Mouse (Mus musculus) heart, embryonic 12.5 days (tissue): Measurements from ENCODE around the gene Col23a1. TPM values are rescaled to one million over a fixed set of nuclear protein-coding genes. Genes with fewer than 3 reads are reported as not detected.
"Not testable (repeated sequence)": the region's sequence is repeated elsewhere in the genome, so short reads cannot be mapped to it uniquely, and the experiment has no call there.

Experiments
- ATAC-seq: fragments of 200-750 bp; cut with Nextera tagmentation; 2 replicates; pipeline ENCODE4 v1.8.0; 2017; ENCODE audit warnings: moderate TSS enrichment, moderate library complexity; ENCODE audit not compliant: insufficient number of reproducible peaks, low FRiP score
- H3K27ac ChIP-seq: fragments of 300-500 bp; sonication (generic); 2 replicates; pipeline ENCODE4 v1.5.1; 2016; ENCODE audit warnings: mild to moderate bottlenecking, moderate library complexity; ENCODE audit not compliant: poor library complexity, severe bottlenecking
- H3K27me3 ChIP-seq: fragments of 300-500 bp; sonication (generic); replicated peaks from 2 replicates; pipeline ENCODE4 v1.6.1; 2016; ENCODE audit warnings: mild to moderate bottlenecking, moderate library complexity
- H3K36me3 ChIP-seq: fragments of 300-500 bp; sonication (generic); 2 replicates; pipeline ENCODE4 v1.6.1; 2016; ENCODE audit warnings: mild to moderate bottlenecking, moderate library complexity
- H3K4me1 ChIP-seq: fragments of 300-500 bp; sonication (generic); replicated peaks from 2 replicates; pipeline ENCODE4 v1.6.1; 2016; ENCODE audit warnings: mild to moderate bottlenecking
- H3K4me2 ChIP-seq: fragments of 300-500 bp; sonication (generic); 2 replicates; pipeline ENCODE4 v1.6.1; 2016; ENCODE audit warnings: mild to moderate bottlenecking, moderate library complexity
- H3K4me3 ChIP-seq: fragments of 300-500 bp; sonication (generic); 2 replicates; pipeline ENCODE4 v1.5.1; 2016; ENCODE audit warnings: mild to moderate bottlenecking
- H3K9ac ChIP-seq: fragments of 300-500 bp; sonication (generic); 2 replicates; pipeline ENCODE4 v1.6.1; 2016; ENCODE audit warnings: mild to moderate bottlenecking, moderate library complexity
- H3K9me3 ChIP-seq: fragments of 300-500 bp; sonication (generic); replicated peaks from 2 replicates; pipeline ENCODE4 v1.6.1; 2016; ENCODE audit warnings: mild to moderate bottlenecking, moderate library complexity
- WGBS: fragments of 180-500 bp; shearing (Covaris S2); methylation state at CpG from one replicate; pipeline ENCODE4 v1.1.7; 2016; 5-methylcytosine and 5-hydroxymethylcytosine counted together
- polyA plus RNA-seq: library from polyadenylated mRNA; unstranded; fragments of >200 nt; fragmentation: Nextera tagmentation; extraction: Ambion mirVana; gene quantifications from 2 replicates; pipeline ENCODE4 v1.2.1, GENCODE M21; 2016

The Col23a1 gene
- polyA plus RNA-seq, 1 experiment from 2014 or later: 16.4 TPM

DNA sequence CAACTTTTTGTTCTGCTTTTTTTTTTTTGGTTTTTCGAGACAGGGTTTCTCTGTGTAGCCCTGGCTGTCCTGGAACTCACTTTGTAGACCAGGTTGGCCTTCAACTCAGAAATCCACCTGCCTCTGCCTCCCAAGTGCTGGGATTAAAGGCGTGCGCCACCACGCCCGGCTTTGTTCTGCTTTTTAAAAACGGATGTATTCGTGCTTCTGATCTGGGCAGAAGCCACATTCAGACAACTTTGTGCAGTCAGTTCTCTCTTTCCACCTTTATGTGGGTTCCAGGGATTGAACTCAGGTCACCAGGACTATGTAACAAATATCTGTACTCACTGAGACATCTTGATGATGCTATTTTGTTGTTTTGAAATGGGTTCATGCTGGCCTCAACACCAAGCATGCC, 343.5 kb downstream of the Col23a1 start:
- H3K36me3 ChIP-seq: peaks cover 23% of the 10 kb centered on the region; the same call in 1 of the 2 replicates
- 95% methylated on average over 7 of the region's 7 CpGs for WGBS
- not testable (repeated sequence) for H3K4me3 ChIP-seq, H3K9ac ChIP-seq, H3K4me2 ChIP-seq, ATAC-seq, H3K27me3 ChIP-seq, H3K9me3 ChIP-seq, H3K27ac ChIP-seq
- H3K4me1 ChIP-seq: peaks cover 23% of the 10 kb centered on the region

Other genes starting within 250 kb of the Col23a1 start
- not detected in 2 replicates for gene Olfr1375, start 241.8 kb upstream of the Col23a1 start, polyA plus RNA-seq
- gene Zfp354a, start 230.7 kb upstream of the Col23a1 start, polyA plus RNA-seq: 5.4 and 6.4 TPM in 2 replicates
- not detected in 2 replicates for gene Gm12569, start 69.4 kb upstream of the Col23a1 start, polyA plus RNA-seq
- gene Clk4, start 28.2 kb upstream of the Col23a1 start, polyA plus RNA-seq: 82.0 and 89.6 TPM in 2 replicates
- gene BC049762, start 26.9 kb upstream of the Col23a1 start, polyA plus RNA-seq: 0.47 TPM in 1 of 2 replicates, not detected in the other